Mouse (Mus musculus): Measurements from ENCODE around the gene Inpp4a. TPM values are rescaled to one million over a fixed set of nuclear protein-coding genes. Genes with fewer than 3 reads are reported as not detected.

The Inpp4a gene
- polyA plus RNA-seq, 1 experiment from 2014 or later, result 15.5 TPM

- Histone ChIP-seq H3K4me3 (ENCODE audit: control insufficient read depth in 1 of 2, insufficient read depth in 1 of 2, low read depth in 1 of 2, low read length in 2 of 2) (no peak overlapping the region), H3K27me3 (ENCODE audit: control insufficient read depth, insufficient read depth, low read length) (no peaks in the 10 kb centered on the region), H3K9me3 (ENCODE audit: control insufficient read depth, low read length) (no peaks in the 10 kb centered on the region), H3K27ac (replicated peaks in 1 of 2; ENCODE audit: control insufficient read depth in 1 of 2, insufficient read depth in 1 of 2, low read depth in 2 of 2, low read length in 2 of 2) (no peak overlapping the region), H3K36me3 (ENCODE audit: control insufficient read depth, insufficient read depth, low read length) (no peaks in the 10 kb centered on the region), H3K4me2 (ENCODE audit: low read length) (no peak overlapping the region), H3K4me1 (ENCODE audit: control insufficient read depth in 2 of 2, insufficient read depth in 2 of 2, low read length in 2 of 2) (no peaks in the 10 kb centered on the region), H3K9ac (ENCODE audit: low read length) (no peak overlapping the region)
- 80% methylated on average over 7 of the region's 7 CpGs for WGBS
- no peak for ATAC-seq (ENCODE audit: insufficient number of reproducible peaks, insufficient read depth, low FRiP score, low read depth)
Observed at GRCm38 (mm10) chr1:37288941-37289340, 10.7 kb upstream of the Inpp4a start.

- Histone ChIP-seq H3K4me3 (ENCODE audit: control insufficient read depth in 1 of 2, insufficient read depth in 1 of 2, low read depth in 1 of 2, low read length in 2 of 2) (no peak overlapping the region), H3K36me3 (ENCODE audit: control insufficient read depth, insufficient read depth, low read length) (no peaks in the 10 kb centered on the region), H3K27me3 (ENCODE audit: control insufficient read depth, insufficient read depth, low read length) (no peaks in the 10 kb centered on the region), H3K9me3 (ENCODE audit: control insufficient read depth, low read length) (no peaks in the 10 kb centered on the region), H3K9ac (ENCODE audit: low read length) (no peak overlapping the region), H3K4me2 (ENCODE audit: low read length) (no peak overlapping the region), H3K4me1 (ENCODE audit: control insufficient read depth in 2 of 2, insufficient read depth in 2 of 2, low read length in 2 of 2) (peaks cover 5% of the 10 kb centered on the region in 2 experiments; a peak in 2 of 4 replicates), H3K27ac (replicated peaks in 1 of 2; ENCODE audit: control insufficient read depth in 1 of 2, insufficient read depth in 1 of 2, low read depth in 2 of 2, low read length in 2 of 2) (no peak overlapping the region)
- WGBS, result 67% methylated on average over 1 of the region's 1 CpGs
- no peak for ATAC-seq (ENCODE audit: insufficient number of reproducible peaks, insufficient read depth, low FRiP score, low read depth)
Observed at GRCm38 (mm10) chr1:37296414-37296813, 3.3 kb upstream of the Inpp4a start.

GRCm38 (mm10) chr1:37298904-37299303, 761 bp upstream of the Inpp4a start:
- Histone ChIP-seq H3K4me3 (ENCODE audit: control insufficient read depth in 1 of 2, insufficient read depth in 1 of 2, low read depth in 1 of 2, low read length in 2 of 2) (no peak overlapping the region), H3K27me3 (ENCODE audit: control insufficient read depth, insufficient read depth, low read length) (no peaks in the 10 kb centered on the region), H3K4me2 (ENCODE audit: low read length) (no peak overlapping the region), H3K9ac (ENCODE audit: low read length) (no peak overlapping the region), H3K27ac (replicated peaks in 1 of 2; ENCODE audit: control insufficient read depth in 1 of 2, insufficient read depth in 1 of 2, low read depth in 2 of 2, low read length in 2 of 2) (no peak overlapping the region), H3K4me1 (ENCODE audit: control insufficient read depth in 2 of 2, insufficient read depth in 2 of 2, low read length in 2 of 2) (peaks cover 5% of the 10 kb centered on the region in 2 experiments; a peak in 2 of 4 replicates), H3K9me3 (ENCODE audit: control insufficient read depth, low read length) (no peaks in the 10 kb centered on the region), H3K36me3 (ENCODE audit: control insufficient read depth, insufficient read depth, low read length) (no peaks in the 10 kb centered on the region)
- no peak for ATAC-seq (ENCODE audit: insufficient number of reproducible peaks, insufficient read depth, low FRiP score, low read depth)
- WGBS, result 90% methylated on average over 2 of the region's 2 CpGs

GRCm38 (mm10) chr1:37300650-37301049, 985 bp downstream of the Inpp4a start:
- Histone ChIP-seq H3K36me3 (ENCODE audit: control insufficient read depth, insufficient read depth, low read length) (no peaks in the 10 kb centered on the region), H3K9ac (ENCODE audit: low read length) (peak overlapping the region; percentile 94), H3K9me3 (ENCODE audit: control insufficient read depth, low read length) (no peaks in the 10 kb centered on the region), H3K27me3 (ENCODE audit: control insufficient read depth, insufficient read depth, low read length) (no peaks in the 10 kb centered on the region), H3K4me3 (ENCODE audit: control insufficient read depth in 1 of 2, insufficient read depth in 1 of 2, low read depth in 1 of 2, low read length in 2 of 2) (peak overlapping the region; percentile 91 to 95), H3K4me1 (ENCODE audit: control insufficient read depth in 2 of 2, insufficient read depth in 2 of 2, low read length in 2 of 2) (peaks cover 5% of the 10 kb centered on the region in 2 experiments; a peak in 2 of 4 replicates), H3K27ac (replicated peaks in 1 of 2; ENCODE audit: control insufficient read depth in 1 of 2, insufficient read depth in 1 of 2, low read depth in 2 of 2, low read length in 2 of 2) (no peak overlapping the region), H3K4me2 (ENCODE audit: low read length) (peak overlapping the region; percentile 83)
- 65% methylated on average over 5 of the region's 5 CpGs for WGBS
- ATAC-seq (ENCODE audit: insufficient number of reproducible peaks, insufficient read depth, low FRiP score, low read depth), result no peak

- H3K27ac ChIP-seq (replicated peaks in 1 of 2; ENCODE audit: control insufficient read depth in 1 of 2, insufficient read depth in 1 of 2, low read depth in 2 of 2, low read length in 2 of 2), result no peak overlapping the region
- H3K9ac ChIP-seq (ENCODE audit: low read length), result no peak overlapping the region
- WGBS, result 71% methylated on average over 3 of the region's 3 CpGs
- no peaks in the 10 kb centered on the region for H3K36me3 ChIP-seq (ENCODE audit: control insufficient read depth, insufficient read depth, low read length)
- H3K4me2 ChIP-seq (ENCODE audit: low read length), result no peak overlapping the region
- ATAC-seq (ENCODE audit: insufficient number of reproducible peaks, insufficient read depth, low FRiP score, low read depth), result no peak
- no peaks in the 10 kb centered on the region for H3K9me3 ChIP-seq (ENCODE audit: control insufficient read depth, low read length)
- H3K4me3 ChIP-seq (ENCODE audit: control insufficient read depth in 1 of 2, insufficient read depth in 1 of 2, low read depth in 1 of 2, low read length in 2 of 2), result no peak overlapping the region
- H3K27me3 ChIP-seq (ENCODE audit: control insufficient read depth, insufficient read depth, low read length), result no peaks in the 10 kb centered on the region
- H3K4me1 ChIP-seq (ENCODE audit: control insufficient read depth in 2 of 2, insufficient read depth in 2 of 2, low read length in 2 of 2), result peaks cover 5% of the 10 kb centered on the region in 2 experiments; a peak in 2 of 4 replicates
Observed at GRCm38 (mm10) chr1:37302801-37303200, 3.1 kb downstream of the Inpp4a start.

- Histone ChIP-seq H3K4me3 (ENCODE audit: control insufficient read depth in 1 of 2, insufficient read depth in 1 of 2, low read depth in 1 of 2, low read length in 2 of 2) (no peak overlapping the region), H3K9ac (ENCODE audit: low read length) (no peak overlapping the region), H3K36me3 (ENCODE audit: control insufficient read depth, insufficient read depth, low read length) (no peaks in the 10 kb centered on the region), H3K4me2 (ENCODE audit: low read length) (no peak overlapping the region), H3K9me3 (ENCODE audit: control insufficient read depth, low read length) (0 out of 2 replicates have a peak, but pooled peaks cover 4% of the 10 kb centered on the region), H3K4me1 (ENCODE audit: control insufficient read depth in 2 of 2, insufficient read depth in 2 of 2, low read length in 2 of 2) (peaks cover under 1 to 2% of the 10 kb centered on the region in 2 experiments; a peak in 2 of 4 replicates), H3K27me3 (ENCODE audit: control insufficient read depth, insufficient read depth, low read length) (no peaks in the 10 kb centered on the region), H3K27ac (replicated peaks in 1 of 2; ENCODE audit: control insufficient read depth in 1 of 2, insufficient read depth in 1 of 2, low read depth in 2 of 2, low read length in 2 of 2) (no peak overlapping the region)
- ATAC-seq (ENCODE audit: insufficient number of reproducible peaks, insufficient read depth, low FRiP score, low read depth), result no peak
- WGBS, result 81% methylated on average over 9 of the region's 9 CpGs
Observed at GRCm38 (mm10) chr1:37305691-37306287, 6.1 kb downstream of the Inpp4a start.

GRCm38 (mm10) chr1:37307586-37307985, 7.9 kb downstream of the Inpp4a start:
- H3K4me3 ChIP-seq (ENCODE audit: control insufficient read depth in 1 of 2, insufficient read depth in 1 of 2, low read depth in 1 of 2, low read length in 2 of 2), result no peak overlapping the region
- no peak overlapping the region for H3K4me2 ChIP-seq (ENCODE audit: low read length)
- peaks cover 4% of the 10 kb centered on the region in 2 experiments; a peak in 3 of 4 replicates for H3K4me1 ChIP-seq (ENCODE audit: control insufficient read depth in 2 of 2, insufficient read depth in 2 of 2, low read length in 2 of 2)
- ATAC-seq (ENCODE audit: insufficient number of reproducible peaks, insufficient read depth, low FRiP score, low read depth), result no peak
- 90% methylated on average over 2 of the region's 2 CpGs for WGBS
- no peak overlapping the region for H3K27ac ChIP-seq (replicated peaks in 1 of 2; ENCODE audit: control insufficient read depth in 1 of 2, insufficient read depth in 1 of 2, low read depth in 2 of 2, low read length in 2 of 2)
- 0 out of 2 replicates have a peak, but pooled peaks cover 4% of the 10 kb centered on the region for H3K9me3 ChIP-seq (ENCODE audit: control insufficient read depth, low read length)
- no peaks in the 10 kb centered on the region for H3K27me3 ChIP-seq (ENCODE audit: control insufficient read depth, insufficient read depth, low read length)
- no peaks in the 10 kb centered on the region for H3K36me3 ChIP-seq (ENCODE audit: control insufficient read depth, insufficient read depth, low read length)
- no peak overlapping the region for H3K9ac ChIP-seq (ENCODE audit: low read length)
